Mouse (Mus musculus) mouse trophoblast stem cell (cell line): ENCODE data around the gene Oaf.

Experiments used
- in situ Hi-C, 2 experiments: fragments of 300-500 bp; cut with MseI, MboI; formaldehyde crosslinking; loops; 2 replicates in 1 of 2; 3 replicates in 1 of 2; pipeline ENCODE4 v1.15.1; 2025

The Oaf gene

GRCm38 (mm10) chr9:43245801-43246570 is 6.3 kb upstream of the Oaf start:
- in situ Hi-C loops: no loop called here

DNA sequence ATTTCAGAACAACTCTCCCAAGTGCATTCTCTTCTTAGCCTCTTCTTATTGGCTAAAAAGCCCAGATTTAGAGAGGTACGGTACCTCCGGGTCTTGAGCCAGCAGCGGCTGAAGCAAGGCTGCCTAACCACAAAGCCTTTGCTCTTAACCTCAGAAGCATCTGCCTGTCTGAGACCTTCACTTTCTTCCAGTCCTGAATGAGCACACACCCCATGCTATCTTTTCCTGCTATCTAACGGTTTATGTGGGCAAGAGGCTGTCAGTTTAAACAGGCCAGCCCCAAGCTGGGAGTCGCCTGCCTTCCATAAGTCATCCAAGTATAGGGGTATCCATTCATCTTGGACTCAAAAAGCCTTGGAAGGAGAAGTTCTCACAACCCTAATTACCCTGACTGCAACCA is 2.7 kb upstream of the Oaf start:
- in situ Hi-C loops: no loop called here

- in situ Hi-C loops: no loop called here
These were observed 2.3 kb upstream of the Oaf start for GRCm38 (mm10) chr9:43241970-43242369.

GRCm38 (mm10) chr9:43241291-43241690 is 1.6 kb upstream of the Oaf start:
- in situ Hi-C loops: no loop called here

- in situ Hi-C loops: no loop called here
These were observed 836 bp upstream of the Oaf start for GRCm38 (mm10) chr9:43240594-43240900.

- in situ Hi-C loops: no loop called here
These were observed 823 bp downstream of the Oaf start for GRCm38 (mm10) chr9:43238631-43239545.

- in situ Hi-C loops: no loop called here
These were observed 1.5 kb downstream of the Oaf start for GRCm38 (mm10) chr9:43238167-43238566.

DNA sequence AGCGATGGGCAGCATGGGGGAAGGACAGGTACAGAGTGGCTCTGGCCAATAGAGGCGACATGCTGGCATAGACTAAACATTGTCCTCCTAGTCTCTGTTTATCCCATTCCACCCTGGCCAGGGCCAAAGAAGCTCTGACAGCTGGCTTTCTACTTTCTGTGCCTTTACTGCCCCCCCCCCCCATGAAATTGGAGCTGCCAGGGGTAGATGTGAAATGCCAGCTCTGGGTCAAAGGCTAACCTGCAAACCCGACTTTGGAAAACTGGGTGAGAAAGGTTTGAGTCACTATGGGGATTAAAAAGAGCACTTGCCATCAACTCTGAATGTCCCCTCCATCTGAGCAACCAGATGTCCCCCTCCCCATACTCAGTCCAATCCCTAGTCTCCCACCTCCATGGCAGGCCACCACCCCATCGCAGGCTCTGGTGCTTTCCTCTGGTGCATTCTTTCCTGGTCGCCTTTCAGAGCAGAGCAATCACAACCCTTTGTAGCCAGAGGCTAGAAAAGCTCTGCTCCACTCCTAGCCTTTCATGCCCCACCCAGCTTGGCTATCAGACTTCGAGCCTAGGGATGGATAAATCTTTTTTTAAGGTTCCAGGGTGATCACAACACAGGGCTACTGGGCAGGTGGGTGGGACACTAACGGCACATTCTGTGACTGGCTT is 2.5 kb downstream of the Oaf start:
- in situ Hi-C loops: no loop called here

GRCm38 (mm10) chr9:43236576-43236975 is 3.1 kb downstream of the Oaf start:
- in situ Hi-C loops: no loop called here

- in situ Hi-C loops: no loop called here
These were observed 3.6 kb downstream of the Oaf start for GRCm38 (mm10) chr9:43236106-43236505.

GRCm38 (mm10) chr9:43235336-43235735 is 4.4 kb downstream of the Oaf start:
- in situ Hi-C loops: no loop called here

DNA sequence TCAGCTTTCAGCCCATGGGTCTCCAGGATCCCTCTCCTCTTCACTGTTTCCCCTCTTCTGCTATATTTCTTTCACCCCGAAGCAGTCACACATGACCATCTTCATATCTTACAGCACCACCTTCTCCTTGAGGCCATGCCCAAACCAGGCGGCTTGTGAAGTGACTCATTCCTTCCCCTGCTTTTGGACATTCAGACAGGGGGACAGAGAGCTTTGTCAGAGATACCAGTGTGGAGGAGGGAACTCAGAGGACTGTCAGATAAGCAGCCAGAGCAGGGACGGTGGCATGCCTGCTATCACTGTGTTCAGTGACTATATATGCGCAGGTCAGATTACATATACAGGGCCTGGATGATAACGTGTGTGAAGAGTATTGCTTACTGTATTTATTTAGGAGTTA is 5.2 kb downstream of the Oaf start:
- in situ Hi-C loops: no loop called here

- in situ Hi-C loops: no loop called here
These were observed 6.2 kb downstream of the Oaf start for GRCm38 (mm10) chr9:43233515-43233914.

GRCm38 (mm10) chr9:43233044-43233443 is 6.7 kb downstream of the Oaf start:
- in situ Hi-C loops: no loop called here

- in situ Hi-C loops: no loop called here
These were observed 7.4 kb downstream of the Oaf start for GRCm38 (mm10) chr9:43232286-43232685.

DNA sequence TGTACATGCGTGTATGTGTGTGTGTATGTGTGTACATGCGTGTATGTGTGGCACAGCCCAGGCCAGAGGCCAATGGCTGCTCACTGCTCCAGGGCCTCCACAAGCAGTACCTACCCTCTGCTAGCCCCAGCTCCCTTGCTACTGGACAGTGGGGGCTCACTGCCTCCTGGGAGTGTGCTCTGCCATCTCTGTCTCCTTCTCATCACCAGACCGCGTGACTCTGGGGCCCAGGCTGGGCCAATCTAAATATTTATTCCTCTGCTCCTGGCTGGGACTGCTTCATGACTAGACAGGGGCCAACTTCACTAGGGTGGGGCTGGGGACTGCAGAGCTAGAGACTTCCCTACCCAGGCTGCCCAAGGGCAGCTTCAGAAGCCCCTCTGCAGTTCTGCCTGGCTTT is 7.9 kb downstream of the Oaf start:
- in situ Hi-C loops: no loop called here

GRCm38 (mm10) chr9:43230886-43231285 is 8.8 kb downstream of the Oaf start:
- in situ Hi-C loops: no loop called here

GRCm38 (mm10) chr9:43229962-43230361 is 9.7 kb downstream of the Oaf start:
- in situ Hi-C loops: loop anchor here in 1 of 2 experiments (10.0 kb wide), 1 partner anchor 55 kb away; no protein-coding TSS in a partner anchor

DNA sequence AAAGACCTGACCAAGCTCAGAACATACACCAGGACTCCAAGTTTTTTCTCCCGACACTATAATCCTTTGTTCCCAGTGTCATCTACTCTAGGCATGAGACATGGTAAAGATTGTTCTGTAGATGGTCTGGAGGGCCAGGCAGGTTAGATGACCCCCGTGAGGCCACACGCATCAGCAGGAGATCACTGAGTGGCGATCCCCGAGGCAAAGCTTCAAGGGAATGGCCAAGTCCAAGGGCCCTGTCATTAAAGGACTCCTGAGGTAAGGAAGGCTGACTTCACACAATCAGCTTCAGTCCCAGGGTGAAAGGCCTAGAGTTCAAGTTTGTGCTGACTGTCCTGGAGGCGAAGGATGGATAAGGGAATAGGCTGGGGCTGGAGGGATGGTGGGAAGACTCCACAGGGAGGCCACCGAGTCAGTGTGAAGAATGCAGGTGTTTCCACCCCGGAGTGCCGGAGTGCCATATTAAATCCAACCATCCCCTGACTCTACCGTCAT is 10.3 kb downstream of the Oaf start:
- in situ Hi-C loops: loop anchor here in 1 of 2 experiments (10.0 kb wide), 1 partner anchor 55 kb away; no protein-coding TSS in a partner anchor

- in situ Hi-C loops: loop anchor here in 1 of 2 experiments (10.0 kb wide), 1 partner anchor 56 kb away; no protein-coding TSS in a partner anchor
These were observed 11.0 kb downstream of the Oaf start for GRCm38 (mm10) chr9:43228745-43229144.

GRCm38 (mm10) chr9:43227626-43228025 is 12.1 kb downstream of the Oaf start:
- in situ Hi-C loops: loop anchor here in 1 of 2 experiments (10.0 kb wide), 1 partner anchor 57 kb away; no protein-coding TSS in a partner anchor
